Mouse (Mus musculus) frontal cortex, postnatal 14 days (tissue): ENCODE measurements at regions not wholly inside any gene's neighbourhood (a gene's known extent, or its start where the extent isn't known, plus 50 kb on each side); places are given as distances from the start of the nearest gene placed in this dataset.
"Not testable (repeated sequence)": the region's sequence is repeated elsewhere in the genome, so short reads cannot be mapped to it uniquely, and the experiment has no call there.

Source experiments
- DNase-seq, 2 experiments: peaks; one replicate each; pipeline ENCODE4 v3.0.0; 2022; ENCODE audit warnings: low spot score in 2 of 2

DNA sequence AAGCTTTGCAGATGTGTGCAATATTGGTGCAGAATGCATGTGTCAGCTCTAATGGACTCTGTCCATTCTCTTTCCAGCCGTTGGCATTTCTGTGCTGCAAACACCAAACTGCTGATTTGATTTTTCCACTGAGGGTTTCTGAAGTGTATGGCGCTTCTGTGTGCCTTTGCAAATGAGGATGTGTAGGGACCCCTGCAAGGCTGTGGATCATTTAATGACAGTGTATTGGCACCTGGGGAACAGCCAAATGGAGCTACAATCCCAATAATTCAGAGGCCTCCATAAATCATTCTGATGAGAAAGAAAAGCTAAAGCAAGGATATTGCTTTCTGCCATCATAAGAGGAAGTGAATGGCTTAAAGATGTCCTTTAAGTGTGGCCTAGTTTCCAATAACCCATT lies 305.9 kb upstream of the Pkdcc start:
- no peak for DNase-seq

DNA sequence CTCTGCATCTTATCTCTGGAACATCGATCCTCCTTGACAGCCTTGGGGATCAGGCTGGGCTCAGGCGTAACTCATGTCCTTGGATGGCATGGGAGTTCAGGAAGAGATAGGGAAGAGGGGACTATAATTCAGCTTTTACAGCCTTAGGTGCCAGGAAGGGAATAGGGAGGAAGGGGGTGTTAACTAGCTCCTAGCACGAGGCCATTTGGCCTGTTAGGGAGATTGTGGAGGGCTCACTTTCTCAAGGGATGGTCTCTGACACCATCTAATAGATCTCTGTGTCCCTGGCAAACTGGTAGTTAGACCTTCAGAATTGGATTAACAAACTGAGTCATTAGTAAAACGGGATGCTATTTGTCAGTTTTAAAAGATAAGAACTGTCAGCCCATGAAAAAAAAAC lies 292.1 kb upstream of the Pkdcc start:
- DNase-seq = not testable (repeated sequence)

DNA sequence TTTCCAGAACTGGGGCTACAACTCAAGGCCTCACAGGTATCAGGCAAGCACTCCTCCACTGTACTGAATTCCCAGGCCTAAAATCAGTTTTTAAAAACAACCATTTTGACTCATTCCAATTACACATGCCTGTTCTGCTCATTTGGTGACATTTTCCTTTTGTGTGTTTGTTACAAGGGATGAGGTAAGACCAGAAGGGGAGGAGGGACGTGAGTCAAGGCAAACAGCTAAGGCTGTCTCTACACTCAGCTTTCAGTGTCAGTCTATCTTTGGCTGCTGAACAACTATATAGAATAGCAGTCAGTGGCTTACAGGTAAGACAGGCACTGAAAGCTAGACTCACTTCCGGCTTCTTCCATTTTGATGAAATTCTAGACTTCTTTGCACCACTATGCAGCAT lies 289.3 kb upstream of the Pkdcc start:
- no peak for DNase-seq

DNA sequence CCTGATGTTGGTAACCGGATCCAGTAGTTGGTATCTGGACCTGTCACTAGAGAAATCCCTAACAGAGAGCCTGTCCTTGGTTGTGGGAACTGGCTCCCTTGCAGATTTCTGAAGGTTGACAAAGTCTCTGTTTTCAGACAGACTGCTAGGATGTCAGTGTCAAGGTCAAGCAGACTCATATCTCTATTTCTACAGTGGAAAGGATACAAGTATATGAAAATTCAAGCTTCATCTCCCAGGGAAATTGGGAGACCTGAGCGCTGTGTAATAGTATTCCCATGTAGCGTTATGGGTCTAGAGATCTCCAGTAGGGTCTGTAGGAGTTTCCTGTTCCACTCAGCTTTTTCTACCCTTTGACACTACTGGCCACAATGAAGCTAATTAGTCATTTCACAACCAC lies 287.4 kb upstream of the Pkdcc start:
- DNase-seq = no peak

DNA sequence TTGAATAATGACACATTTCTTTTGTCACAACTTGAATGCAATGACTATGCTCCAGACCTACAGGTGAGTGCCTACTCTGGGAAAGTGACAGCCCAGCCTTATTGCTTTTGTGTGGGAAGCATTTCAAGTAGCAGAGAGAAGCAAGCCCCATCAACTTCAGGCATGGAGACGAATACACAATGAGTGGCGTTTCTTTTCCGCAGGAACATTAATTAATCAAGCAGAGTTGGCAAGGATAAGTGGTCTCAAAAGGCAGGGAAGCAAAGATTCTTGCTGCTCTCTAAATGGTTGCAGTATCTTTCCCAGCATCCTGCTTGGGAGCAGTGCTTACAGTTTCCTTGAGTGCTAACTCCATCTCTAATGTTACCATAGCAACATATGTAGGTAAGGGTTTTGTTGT lies 285.6 kb upstream of the Pkdcc start:
- no peak for DNase-seq

DNA sequence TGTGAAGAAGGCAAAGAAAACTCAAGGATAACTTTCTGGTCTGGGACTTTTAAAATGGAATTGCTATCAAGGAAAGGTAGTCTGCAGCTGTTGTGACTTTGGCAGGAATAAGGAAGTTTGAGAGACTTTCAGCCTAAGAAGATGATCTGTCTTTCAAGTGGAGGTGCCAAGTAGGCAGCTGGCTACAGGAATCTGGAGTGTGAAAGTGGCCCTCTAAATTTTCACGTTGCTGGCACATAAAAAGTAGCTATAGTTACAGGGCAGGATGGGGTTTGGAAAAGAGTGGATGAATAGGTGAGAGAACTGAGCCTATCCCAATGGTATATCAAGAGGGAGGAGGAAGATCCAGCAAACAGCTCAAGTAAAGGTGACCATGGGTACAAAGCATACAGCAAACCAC lies 284.4 kb upstream of the Pkdcc start:
- DNase-seq = no peak

DNA sequence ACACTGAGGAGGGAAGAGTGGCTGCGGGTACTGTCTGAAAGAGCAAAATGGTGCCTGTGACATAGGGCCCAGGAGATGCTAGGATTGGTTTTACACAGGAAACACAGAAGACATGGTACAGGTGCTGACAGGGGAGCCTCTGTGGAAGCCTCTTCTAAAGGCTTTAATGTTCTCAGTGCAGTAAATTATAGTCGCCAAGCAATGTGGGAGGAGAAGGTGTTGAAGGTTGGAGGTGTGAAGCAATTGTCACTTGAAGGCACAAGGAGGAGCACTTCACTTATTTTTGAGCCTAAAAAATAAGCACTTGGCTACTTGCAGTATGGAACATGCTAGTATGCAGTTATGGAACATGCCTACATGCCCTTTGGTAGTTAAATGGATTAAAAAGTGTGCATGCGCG lies 283.6 kb upstream of the Pkdcc start:
- DNase-seq = no peak

DNA sequence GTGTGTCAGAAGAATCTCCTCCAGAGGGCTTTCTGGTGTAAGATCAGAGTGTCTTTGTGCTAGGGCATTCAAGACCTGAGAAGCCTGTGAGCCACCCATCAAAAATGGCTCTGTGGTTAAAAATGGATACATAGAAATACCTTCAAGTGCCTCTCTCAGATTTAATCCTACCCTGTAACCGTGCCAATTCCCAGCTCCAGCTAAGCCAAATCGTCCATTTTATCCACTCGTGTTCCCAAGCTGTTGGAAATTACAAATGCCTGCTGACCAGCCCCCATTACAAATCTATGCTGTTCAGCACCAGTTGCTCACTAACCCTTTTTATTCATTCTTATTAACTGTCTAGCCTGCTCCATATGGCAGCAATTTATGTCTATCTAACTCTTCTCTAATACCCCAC lies 278.3 kb upstream of the Pkdcc start:
- DNase-seq = no peak

DNA sequence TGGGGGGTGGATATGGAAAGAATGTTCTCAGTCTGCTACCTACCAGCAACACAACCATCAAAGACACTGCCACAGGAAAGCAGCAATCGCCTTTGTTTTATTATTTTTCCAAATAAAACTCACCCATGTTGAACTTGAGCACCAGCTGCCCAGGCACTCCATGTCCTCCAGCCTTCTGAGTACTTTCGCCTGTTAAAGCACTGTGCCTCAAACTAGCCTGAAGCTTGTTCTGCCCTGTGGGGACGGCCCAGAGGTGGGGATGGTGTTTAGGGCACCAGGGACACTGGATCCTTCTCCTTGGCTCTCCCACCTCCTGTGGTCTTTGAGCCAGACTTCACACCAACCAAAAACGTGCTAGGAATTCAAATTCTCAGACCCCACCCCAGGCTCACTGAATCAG lies 269.0 kb upstream of the Pkdcc start:
- DNase-seq = no peak

DNA sequence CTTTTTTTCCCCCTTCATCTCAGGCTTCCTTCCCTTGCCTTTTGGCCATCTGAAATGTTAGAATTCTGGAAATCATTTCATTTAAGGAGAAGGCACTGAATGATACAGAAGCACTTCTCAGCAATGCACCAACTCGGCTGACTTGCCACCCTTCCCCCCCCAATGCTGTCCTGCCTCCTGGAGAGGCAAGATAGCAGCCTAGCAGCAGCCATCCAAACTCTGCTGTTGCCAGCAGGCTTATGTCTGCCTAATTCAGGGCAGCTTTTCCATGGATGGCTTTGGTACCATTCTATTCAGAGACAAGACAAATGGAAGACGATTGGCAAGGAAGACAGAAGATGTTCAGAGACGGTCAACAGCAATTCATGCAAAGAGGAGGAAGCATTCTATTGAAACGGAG lies 265.3 kb upstream of the Pkdcc start:
- DNase-seq = no peak

DNA sequence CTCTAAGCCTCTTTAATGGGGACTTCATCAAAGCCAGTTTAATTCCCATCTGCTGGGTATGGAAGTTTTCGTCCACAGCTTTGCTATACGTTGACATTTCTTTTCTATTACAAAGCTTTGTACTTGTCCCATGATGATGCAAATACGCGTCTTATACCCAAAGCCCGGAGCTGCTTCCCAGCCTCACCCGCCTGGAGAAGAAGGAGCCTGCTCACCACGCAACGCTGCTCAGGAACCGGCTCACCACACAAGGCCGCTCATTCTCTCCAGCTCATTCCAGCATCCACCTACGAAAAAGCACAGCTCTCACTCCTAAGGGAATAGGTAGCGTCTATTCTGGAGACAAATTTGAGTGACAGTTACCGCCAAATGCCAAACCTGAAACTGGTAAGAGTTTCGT lies 264.8 kb upstream of the Pkdcc start:
- DNase-seq = no peak

DNA sequence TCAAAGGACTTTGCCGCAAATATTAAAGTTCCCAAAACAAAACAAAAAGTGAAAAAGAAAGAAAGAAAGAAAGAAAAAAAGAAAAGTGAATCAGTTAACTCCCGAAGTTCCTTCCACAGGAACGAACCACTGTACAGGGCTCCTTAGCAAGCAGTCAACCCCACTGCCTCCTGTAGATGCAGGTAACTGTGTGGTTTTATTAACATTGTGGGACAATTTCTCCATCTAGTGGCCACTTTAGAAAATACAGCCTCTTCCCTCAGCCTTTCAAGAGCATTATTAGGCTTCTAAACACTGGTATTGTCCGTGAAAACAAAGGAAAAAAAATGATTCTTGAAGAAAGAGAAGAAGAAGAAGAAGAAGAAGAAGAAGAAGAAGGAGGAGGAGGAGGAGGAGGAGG lies 257.7 kb upstream of the Pkdcc start:
- DNase-seq = no peak

DNA sequence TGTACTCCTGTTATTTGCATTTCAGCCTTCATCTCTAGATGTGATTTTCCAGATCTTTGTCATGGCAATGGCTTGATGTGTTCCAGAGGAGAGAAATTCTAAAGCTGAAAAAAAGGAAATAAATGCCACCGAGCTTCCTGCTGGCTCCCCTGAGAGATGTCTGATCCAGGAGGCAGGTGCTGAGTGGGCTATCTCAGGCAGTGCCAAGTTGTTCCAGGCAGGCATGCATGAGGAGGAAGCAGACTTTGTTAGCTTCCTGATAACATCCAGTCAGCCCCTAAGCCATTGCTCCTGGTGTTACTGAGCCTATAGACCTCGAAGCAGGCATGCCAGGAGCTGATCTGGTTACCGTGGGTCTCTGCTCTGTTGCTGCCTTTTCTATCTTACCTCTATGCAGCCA lies 251.7 kb upstream of the Pkdcc start:
- DNase-seq = no peak

DNA sequence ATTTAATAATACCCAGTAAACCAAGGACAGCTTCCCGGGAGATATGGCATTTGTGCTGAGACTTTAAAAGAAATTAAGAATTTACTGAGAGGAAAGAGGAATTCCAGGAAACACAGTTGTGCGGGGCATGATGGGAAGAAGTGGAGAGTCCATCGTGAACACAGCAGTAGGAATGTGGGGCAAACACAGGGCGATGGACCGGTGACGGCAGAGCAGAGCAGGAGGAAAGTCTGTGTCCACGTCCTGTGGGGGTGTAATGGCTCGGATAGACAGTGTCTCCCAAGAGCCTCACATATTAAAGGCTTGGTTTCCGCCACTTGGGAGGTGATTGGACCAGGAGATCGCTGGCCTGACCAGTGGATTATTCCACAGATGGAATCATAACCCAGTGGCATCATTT lies 215.4 kb upstream of the Pkdcc start:
- no peak for DNase-seq

DNA sequence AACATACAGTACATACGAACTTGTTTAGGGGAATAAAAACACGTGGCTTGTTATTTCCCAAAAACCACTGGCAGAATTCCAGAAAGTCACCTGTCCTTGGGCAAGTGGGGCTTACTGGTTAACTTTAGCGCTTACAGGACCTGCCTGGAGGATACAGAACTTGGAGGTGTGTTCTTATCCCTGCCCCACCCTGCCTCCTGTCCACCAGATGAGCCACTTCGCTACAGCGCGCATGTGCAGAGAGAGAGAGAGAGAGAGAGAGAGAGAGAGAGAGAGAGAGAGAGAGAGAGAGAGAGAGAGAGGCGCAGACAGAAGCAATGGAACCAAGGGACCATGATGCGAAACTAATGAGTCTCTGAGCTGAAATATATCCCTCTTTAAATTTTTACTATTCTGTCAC lies 214.7 kb upstream of the Pkdcc start:
- DNase-seq = no peak

DNA sequence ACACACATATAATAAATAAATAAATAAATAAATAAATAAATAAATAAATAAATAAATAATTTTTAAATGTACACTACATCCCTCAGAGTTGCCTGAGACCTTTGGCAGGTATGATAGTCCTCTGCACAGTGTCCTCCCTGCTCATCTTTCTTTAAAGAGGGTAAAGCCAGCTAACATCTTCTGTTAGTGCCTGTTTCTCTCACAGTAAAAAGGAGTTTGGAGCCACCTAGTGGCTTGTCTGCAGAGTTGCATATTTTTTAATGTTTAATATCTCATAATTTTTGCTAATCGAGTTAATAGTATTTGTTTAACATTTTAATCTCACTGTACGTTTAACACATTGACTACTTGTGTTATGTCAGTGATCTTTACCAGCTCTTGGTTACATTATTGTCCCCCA lies 213.5 kb upstream of the Pkdcc start:
- DNase-seq = no peak

DNA sequence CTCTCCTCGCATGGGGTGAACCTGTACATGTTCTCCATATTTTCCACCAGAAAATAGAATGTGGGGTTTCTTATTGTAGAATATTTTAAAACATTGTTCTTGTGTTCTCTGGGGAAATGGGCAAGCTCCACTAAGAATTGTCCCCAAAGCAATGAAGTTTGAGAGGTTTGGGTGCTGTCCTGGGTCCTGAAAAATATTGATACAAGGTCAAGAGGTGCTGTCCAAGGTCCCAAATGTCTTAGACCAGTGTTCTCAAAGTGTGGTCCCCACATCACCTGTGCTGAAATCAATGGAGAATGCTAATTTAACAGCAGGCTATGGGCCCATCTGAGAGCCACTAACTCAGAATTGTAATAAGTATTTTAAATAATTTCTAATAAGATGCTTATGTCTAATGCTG lies 204.2 kb upstream of the Pkdcc start:
- DNase-seq = no peak

DNA sequence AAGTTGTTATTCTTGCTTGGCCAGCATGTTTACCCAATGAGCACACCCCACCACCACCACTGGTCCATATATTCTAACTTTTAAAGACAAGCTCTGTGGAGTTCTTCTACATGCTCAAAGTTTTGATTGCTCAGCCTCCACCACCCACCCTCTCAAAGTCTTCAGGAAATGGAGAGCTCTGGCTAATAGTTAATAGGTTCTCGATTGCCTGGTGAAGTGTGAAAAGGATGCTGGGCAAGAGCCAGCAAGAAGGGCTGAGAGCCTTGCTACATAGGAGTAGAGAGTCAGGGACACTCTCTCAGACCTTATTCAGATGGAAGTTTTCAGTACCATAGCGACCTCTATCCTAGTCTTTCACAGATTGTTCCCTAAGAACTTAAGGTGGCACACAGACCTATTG lies 199.4 kb upstream of the Pkdcc start:
- DNase-seq = no peak

DNA sequence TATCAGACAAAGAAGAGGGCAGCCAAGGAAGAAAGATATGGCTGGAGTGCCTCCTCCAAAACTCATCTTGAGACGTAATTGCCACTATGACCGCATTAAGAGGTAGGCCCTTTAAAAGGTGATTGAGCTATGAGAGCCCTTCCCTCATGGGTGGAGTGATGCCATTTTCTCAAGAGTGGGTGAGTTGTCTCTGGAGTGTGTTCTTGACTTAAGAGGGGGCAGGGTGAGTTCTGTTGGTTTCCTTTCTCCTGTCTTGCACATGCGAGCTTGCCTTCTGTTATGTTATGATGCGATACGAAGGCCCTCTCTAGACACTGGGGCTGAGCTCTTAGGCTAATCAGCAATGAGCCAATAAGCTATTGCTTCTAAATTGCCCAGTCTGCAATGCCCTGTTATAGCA lies 198.2 kb upstream of the Pkdcc start:
- DNase-seq = no peak

DNA sequence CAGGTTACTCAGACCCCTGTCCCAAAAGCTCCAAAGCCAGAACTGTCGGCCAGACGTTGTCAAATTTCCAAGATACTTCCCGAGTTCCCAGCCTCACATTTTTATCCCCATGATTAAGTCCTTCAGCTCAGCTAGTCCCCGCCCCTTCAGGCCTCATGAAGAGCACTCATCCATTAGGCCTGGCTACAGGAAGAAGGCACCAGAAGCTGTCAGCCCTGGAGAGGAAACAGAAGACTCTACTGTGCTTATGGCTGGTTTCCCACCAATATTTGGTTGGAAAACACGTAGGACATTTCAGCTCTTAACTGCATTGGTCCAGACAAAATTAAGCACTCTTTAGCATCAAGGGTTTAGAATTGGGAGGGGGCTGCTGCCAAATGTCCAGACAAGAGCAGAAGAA lies 195.8 kb upstream of the Pkdcc start:
- no peak for DNase-seq

DNA sequence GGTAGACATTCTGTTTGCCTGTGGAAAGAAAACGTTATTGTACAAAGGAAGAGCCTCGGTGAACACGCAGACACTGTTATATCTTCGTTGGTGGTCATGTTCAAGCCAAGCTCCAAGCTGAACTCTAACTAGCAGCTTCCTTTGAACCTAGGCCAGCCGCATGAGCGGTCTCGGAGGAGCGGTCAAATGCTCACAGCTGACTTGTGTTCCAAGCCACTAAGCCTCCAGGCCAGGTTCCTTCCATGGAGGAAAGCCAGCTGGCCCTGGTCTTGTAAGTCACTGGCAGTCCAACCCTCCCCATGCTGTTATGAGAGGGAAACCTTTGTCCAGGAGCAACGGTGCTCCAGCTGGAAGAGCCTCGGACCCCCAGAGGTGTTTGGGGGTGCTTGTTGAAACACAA lies 194.5 kb upstream of the Pkdcc start:
- DNase-seq = peak in 1 of 2 experiments; percentile 14

DNA sequence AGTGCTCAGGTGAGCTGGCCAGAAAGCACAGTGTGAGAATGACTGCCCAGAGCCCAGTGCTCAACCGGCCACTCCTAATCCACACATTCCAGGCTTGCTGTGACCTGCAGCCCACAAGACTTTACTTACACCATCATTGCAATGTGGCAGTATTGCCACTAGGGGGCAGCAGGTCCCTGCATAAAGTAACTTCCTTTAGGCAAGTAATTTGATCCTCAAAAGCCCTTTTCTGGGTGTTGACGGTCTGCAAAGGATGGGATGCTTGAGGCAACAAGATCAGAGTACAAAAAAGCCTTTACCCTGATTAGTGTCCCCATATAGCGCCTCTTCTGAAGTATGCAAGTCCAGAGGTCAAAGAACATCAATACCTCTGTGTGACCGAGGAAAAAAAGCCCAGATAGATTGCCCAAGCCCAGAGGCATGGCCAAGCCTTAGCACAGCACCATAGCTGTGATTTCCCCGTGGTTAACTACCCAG lies 189.7 kb upstream of the Pkdcc start:
- DNase-seq = peak; percentile 54 to 83

DNA sequence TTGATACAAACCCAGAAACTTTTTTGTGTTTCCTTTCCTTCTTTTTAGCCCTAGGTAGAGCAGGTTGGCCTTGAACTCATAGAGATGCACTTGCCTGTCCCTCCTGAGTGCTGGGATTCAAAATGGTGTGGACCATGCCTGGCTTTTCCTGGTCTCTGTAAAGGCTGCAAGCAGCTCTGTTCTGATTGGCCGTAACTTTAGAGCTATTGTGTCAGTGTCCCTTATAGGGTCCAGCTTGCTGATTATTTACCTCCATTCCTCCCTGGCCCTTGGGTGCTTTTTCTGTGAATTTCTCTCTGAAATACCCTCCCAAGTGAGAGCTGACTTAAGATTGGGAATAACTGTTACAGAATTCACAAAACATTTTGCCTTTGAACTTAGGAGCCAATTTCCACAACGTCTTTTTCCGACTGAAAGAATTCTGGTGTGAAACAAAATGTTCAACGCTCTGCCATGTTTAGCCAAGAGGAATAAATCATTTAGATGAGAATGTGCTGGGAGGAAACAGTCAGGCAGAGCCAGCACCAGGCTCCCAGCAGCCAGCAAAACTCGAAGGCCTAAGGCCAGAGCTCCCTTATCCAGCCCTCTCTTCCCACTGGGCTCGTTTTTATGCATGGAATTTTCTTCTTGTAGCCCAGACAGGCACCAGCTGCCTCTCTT lies 180.0 kb upstream of the Pkdcc start:
- DNase-seq = no peak

DNA sequence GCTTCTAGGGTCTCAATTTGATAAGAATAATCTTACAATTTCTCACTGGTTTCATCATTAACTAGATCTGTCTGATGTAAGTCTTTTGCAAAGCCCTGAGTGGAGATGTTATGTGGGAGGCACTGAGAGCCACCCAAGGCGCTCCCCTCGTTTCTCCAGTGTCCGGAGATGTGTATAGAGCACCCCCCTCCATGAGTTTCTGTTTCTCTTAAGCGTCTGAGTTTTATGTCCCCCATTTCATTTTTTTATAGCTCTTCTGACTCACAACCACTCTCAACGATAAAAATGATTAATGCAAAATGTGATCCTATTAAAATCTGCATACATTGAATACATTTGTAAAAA lies 179.5 kb upstream of the Pkdcc start:
- no peak for DNase-seq

DNA sequence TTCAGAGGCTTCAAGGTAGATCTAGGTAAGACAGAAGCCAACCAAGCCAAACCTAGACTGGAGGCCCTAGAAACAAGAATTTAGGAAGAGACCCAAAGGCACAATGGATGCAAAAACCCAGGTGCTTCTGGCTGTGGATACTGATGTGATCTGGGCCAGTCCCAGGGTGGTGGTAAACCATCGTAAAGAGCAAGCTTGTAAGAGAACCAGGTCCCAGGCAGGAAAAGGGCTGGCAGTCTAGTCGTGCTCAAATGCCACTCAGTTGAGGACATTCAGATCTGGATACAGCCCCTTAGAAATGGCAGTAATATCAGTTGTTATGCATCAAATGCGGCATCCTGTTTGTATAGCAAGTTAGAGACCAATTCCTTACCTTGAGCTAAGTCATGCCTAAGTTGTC lies 175.5 kb upstream of the Pkdcc start:
- DNase-seq = no peak
